Mouse (Mus musculus) heart, adult 2 months (tissue): ENCODE measurements at regions not wholly inside any gene's neighbourhood (a gene's known extent, or its start where the extent isn't known, plus 50 kb on each side); places are given as distances from the start of the nearest gene placed in this dataset.

ENCODE experiments used
- CTCF ChIP-seq: fragments of 200-600 bp; IDR thresholded peaks from 2 replicates; pipeline ENCODE4 v1.8.1; 2022; ENCODE audit warnings: antibody characterized with exemption, mild to moderate bottlenecking, moderate library complexity
- POLR2A ChIP-seq: fragments of 200-500 bp; IDR thresholded peaks from 2 replicates; pipeline ENCODE4 v1.6.1; 2011; ENCODE audit warnings: mild to moderate bottlenecking, low read depth, low read length, control low read depth; ENCODE audit not compliant: insufficient read depth

GRCm38 (mm10) chr1:119197415-119197700 is 143.9 kb upstream of the Gli2 start:
- TF ChIP-seq POLR2A (no peak), CTCF (no peak)
